Mouse (Mus musculus) heart, adult 9 months (tissue): Measurements from ENCODE around the gene Gm3336.

ENCODE experiments used
- DNase-seq, 2 experiments: peaks; one replicate each; pipeline ENCODE4 v3.0.0; 2022; ENCODE audit warnings: low spot score in 2 of 2

The Gm3336 gene

GRCm38 (mm10) chr8:70718297-70718696, at the start of gene Gm3336:
Gene Gm3336, plus strand, starts transcription at chr8:70718543.
- no peak for DNase-seq

DNA sequence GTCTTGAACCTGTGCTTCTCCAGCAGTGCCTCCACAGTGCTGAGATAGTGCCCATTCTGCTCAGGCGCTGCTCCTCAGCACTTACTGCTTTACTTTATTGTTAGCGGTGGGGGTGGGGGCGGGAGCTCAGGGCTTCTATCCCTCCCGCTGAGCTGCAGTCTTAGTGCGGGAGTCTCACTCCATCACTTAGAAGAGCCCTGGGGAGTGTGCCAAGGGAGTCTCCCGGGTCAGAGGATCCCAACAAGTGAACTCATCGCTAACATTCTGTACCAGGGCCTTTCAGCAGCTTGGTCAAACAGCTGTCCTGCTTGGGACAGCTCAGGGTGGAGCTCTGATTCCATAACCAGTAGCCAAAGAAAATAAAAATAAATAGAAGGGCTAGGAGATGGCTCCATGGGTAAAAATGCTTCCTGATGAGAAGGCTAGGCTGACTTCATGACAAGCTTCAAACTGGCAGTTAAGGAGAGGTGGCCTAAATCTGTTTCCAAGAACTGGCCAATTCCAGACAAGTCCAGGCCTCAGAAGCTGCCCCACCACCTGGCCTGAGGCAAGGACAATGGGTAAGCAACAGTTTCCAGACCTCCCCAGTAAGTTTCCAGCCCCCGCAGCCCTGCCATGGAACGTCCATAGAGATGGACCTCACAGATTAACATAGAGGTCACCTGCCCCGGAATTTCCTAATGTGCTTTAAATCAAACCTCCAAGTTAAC, 46.6 kb upstream of the Gm3336 start:
- peak; percentile 70 for DNase-seq

DNA sequence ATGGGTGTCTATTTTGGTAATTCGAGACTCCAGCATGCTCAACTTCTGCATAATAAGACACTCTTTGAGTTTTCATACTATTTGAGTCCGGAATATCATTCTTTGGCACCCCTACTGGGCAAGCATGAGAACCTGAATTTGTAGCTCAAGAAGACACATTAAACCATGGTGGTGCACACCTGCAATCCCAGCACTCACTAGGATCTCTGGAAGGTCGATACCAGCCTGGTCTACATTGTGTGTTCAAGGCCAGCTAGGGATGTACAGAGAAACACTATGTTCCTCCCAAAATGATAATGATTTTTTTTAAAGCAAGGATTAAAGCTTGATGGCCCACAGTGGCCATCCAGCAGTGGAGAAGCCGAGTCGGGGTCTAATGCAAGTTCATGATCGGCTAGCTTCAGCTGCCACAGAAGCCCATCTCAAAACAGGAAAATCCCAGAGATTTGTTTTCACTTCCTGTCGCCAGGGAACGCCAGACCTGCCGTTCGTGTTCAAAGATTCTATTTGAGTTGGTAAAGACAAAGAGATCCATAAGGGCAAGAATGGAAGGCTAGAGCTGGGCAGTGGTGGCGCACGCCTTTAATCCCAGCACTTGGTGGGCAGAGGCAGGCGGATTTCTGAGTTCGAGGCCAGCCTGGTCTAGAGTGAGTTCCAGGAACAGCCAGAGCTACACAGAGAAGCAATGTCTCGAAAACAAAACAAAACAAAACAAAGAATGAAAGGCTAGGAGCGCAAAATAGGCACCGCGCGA, 45.8 kb upstream of the Gm3336 start:
- no peak for DNase-seq

DNA sequence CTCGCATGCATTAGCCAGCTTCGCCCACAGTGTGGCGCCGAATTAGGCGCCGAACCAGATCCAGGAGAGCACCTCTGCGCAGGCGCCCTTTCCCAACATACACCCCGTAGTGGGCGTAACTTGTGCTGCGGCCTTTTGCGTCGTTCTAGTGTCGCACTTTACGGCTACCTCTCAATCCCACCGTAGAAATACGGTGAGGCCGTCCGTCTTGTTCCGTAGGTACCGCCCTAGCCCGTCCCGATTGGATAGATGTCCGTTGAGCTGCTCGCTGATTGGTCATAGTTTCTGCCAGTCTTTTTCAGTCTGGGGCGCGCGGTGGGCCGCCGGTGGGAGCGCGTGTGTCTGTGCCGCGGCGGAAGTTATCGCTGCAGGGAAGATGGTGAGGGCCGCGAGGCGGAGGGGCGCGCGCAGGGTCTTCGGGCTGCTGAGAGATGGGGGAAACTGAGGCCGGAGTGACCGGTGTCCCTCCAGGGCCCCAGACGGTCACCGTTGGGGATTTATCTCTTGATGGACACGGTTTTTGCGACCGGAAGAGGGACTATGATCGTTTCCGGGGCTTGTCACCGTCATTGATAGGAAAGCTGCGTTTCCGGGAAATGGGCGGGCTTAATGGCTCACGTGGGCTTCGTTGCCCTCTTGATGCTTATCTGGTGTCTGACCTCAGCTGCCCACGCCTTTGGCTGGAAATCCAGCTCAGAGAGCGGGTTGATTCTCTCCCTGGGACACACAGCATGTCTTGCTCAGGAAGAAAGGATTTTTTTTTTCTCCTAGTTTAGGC, 45.1 kb upstream of the Gm3336 start, which contains the start of gene Lsm4:
Gene Lsm4 (plus strand): TSS at position 170 of the 778 bp plus-strand sequence.
- DNase-seq = peak; percentile 99 to 100

GRCm38 (mm10) chr8:70674109-70674508, 44.2 kb upstream of the Gm3336 start:
- DNase-seq = no peak

DNA sequence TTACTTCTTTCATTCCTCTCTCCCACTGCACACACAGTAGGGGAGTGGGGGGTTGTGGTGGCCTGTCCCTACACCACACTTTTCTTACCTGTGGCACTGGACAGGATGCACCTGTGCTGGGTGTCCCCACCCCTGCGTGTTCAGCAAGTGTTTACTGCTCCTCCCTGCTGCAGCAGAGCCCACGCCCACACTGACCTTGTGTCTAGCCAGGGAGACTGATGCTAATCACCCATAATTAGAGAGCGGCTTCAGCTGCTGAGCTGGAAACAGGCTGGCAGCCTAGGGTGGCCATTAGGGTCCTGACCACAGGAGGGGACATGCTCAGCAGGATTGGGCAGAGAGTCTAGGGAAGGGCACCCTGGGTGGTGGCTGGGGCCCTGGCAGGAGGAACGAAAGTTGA, 43.6 kb upstream of the Gm3336 start:
- DNase-seq = no peak

GRCm38 (mm10) chr8:70675336-70675735, 43.0 kb upstream of the Gm3336 start:
- DNase-seq = no peak

DNA sequence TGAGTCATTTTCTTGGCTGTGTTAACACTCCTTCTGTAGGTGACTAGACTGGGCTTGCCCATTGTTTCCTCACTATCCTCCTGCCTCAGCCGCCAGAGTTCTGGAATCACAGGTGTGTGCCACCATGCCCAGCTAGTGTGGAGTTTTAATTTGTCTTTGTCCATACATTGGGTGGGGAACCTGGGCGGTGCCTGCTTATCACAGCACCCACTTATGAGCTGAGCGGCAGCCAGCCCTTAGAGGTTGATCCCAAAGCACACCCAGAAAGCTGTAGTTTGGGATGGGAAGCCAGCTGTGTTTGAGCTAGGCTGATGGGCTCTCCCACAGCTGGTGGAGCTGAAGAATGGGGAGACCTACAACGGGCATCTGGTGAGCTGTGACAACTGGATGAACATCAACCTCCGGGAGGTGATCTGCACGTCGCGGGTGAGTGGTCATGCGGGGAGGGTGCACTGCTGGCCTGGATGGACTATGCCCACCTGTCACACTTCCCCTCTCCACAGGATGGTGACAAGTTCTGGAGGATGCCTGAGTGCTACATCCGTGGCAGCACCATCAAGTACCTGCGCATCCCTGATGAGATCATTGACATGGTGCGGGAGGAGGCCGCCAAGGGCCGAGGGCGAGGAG, 40.8 kb upstream of the Gm3336 start:
- DNase-seq = no peak

DNA sequence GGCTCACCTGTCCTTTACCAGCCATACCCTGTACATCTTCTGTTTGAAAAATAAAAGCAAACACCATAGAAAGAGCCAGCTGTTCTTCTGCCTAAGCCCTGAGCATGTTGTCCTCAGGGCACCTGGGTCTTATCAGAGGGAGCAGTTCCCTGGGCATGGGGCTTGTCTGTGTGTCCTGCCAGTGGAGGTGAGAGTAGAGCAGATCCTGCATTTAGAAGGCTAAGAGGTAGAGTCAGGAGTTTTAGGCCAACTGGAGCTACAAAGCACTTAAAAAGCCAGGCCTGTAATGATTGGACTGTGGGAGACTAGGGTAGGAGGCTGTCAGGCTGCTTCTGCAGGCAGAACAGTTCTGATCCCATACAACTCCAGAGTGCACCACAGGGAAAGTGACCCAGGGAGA, 39.7 kb upstream of the Gm3336 start:
- no peak for DNase-seq

DNA sequence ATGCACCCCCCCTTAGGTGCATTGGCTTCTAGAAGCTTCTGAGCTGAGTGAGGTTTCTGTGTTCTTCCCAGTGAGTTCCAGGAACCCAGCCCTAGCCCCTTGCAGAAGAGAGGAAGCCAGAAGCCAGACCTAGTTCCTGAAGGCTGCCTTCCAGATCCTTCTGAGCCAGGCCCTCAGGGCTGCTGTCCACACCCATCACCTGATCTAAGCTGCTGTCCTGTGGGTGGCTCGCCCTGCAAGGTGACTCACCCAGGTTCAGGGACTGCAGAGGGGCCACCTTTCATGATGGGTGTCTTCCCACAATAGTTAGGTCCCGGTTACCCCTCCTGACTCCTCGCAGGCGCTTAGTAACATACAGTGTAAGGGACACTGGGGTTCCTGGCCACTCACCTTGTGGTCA, 38.9 kb upstream of the Gm3336 start:
- DNase-seq = no peak

DNA sequence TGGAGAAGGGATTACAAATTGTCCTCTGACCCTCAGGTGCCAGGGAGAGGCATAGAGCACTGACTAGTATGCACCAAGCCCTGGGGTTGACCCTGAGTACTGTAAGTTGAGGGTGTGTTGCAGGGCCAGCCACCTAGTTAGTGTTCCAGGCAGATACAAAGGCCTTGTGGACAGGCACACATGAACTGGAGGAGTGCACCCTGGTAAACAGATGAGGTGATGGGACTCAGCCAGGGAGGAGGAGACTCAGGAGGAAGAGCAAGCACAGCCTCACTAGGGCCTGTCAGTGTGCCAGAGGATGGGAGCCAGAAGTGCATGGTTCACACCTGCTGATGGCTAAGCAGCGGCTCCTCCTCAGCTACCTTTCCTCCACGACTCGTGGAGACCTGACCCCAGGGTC, 38.3 kb upstream of the Gm3336 start:
- DNase-seq = peak in 1 of 2 experiments; percentile 26

- DNase-seq = peak in 1 of 2 experiments; percentile 24
Measured at GRCm38 (mm10) chr8:70681410-70681809, 36.9 kb upstream of the Gm3336 start.

DNA sequence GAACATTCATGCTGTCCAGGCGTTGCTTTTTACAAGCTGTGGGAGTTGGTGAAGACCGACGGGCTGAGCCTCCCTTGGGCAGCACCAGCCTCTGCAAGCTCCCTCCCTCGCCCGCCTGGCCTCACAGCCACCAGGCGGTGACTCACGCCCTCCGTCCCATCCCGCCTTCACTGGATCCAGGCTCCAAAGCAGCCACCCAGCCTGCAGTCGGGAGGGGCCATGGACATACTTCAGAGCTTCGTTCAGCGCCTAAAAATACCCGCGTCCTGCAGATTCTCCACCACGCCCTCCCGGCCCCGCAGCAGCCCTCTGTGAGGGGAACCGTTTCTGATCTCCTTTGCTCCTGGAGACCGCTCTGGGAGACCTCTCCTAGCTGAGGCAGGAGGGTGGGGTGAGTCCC, 36.1 kb upstream of the Gm3336 start:
- peak; percentile 83 to 90 for DNase-seq

DNA sequence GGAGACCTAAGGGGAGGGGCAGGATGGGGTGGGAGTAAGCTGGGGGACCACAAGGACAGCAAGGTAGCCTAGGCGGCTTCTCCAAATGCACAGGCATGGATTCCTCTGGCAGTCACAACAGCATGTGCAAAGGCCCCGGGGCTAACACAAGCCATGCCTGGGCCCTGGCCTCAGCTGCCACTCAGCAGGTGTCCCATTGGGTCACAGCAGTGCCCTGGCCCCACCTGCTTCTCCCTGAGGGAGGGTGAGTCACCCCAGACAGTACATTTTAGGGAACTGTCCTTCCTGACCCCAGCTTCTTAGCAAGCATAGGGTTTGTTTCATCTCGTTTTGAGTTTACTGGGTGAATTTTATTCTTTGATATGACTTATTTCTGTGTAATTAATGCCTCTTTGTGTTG, 35.7 kb upstream of the Gm3336 start:
- peak in 1 of 2 experiments; percentile 17 for DNase-seq

DNA sequence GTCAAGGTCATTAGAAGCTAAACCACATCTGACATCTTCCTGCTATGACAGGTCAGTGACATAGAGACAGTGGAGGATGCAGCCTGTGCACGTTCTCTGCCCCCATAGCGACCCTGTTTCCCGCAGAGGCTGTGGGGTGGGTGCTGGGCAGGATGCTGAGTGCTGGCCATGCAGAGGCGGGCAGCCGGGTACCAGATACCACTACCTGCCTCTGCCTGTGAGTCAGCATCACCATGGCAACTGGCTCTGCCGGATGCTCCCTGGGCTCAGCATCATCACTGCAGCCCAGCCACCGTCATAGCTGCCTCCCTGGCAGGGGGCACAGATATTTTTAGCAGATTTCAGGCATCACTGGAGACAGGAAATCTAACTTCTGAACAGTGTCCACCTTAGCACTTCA, 34.1 kb upstream of the Gm3336 start:
- no peak for DNase-seq

GRCm38 (mm10) chr8:70687576-70687975, 30.8 kb upstream of the Gm3336 start:
- peak; percentile 77 to 84 for DNase-seq

DNA sequence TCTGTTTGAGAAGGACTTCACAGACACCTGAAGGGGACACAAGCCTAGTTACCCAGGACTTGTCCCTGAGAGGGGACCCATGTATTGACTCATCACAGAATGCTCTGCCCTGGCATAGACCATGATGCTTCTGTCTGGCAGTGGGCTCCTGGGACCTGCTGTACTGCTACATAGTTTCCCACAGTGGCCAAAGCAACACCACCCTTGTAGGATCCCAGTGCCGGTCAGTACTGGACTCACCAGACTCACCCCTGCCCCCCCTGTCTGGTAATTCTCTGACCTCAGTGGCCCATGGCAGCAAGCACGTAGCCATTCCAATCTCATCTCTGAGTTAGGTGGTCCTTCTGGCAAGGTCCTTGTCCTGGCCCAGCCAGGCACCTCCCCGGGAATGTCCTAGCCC, 30.2 kb upstream of the Gm3336 start:
- DNase-seq = no peak

GRCm38 (mm10) chr8:70689892-70690390, 28.4 kb upstream of the Gm3336 start:
- no peak for DNase-seq

GRCm38 (mm10) chr8:70691230-70691629, 27.1 kb upstream of the Gm3336 start:
- no peak for DNase-seq

DNA sequence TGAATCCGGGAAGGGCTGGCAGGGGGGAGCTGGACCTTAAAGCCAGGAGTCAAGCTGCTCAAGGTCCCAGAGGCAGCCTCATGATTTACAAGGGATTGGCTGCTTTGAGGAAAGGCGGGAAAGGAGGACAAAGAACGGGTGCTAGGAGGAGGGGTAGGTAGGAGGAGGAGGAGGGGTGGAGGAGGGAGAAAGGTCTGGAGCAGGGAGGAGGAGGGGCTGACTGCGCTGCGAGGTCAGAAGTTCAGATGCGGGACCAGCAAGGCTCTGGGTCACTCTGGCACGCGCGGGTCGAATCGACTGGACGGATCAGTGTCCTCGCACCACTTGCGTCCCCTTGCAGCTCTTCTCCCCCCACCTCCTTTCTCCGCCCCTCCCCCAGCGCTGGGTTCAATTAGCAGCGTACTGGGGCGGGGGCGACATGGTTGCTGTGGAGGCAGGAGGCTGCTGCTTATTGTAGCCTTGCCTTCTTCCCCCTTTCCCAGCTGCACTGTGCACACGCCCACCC, 26.6 kb upstream of the Gm3336 start:
- no peak for DNase-seq

DNA sequence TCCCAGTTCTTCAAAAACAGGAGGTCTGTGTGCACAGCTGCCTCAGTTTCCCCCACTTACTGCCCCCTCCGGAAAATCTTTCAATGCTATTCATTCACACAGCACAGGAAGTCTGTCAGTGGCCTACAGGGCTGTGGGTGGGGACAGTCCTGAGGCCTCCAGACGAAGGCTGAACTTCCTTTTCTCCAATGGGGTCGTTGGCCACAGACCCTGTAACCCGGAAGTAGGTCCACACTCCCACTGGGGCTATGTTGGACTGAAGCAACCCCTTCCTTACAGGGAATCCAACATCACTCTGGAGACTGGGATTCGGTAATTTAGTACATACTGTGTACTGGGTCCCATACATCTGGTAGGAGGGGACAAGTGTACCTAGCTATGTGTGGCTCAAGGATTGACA, 24.7 kb upstream of the Gm3336 start:
- DNase-seq = no peak
